Mouse (Mus musculus) hindbrain, postnatal 0 days (tissue): ENCODE results near the gene Hnrnpf. TPM values are rescaled to one million over a fixed set of nuclear protein-coding genes. Genes with fewer than 3 reads are reported as not detected.

Source experiments
- ATAC-seq: fragments of 200-750 bp; cut with Nextera tagmentation; 2 replicates; pipeline ENCODE4 v1.8.0; 2017; ENCODE audit warnings: mild to moderate bottlenecking, moderate TSS enrichment, moderate library complexity
- DNase-seq: peaks from one replicate; pipeline ENCODE4 v3.0.0-alpha.2; 2015; ENCODE audit warnings: low spot score
- H3K27ac ChIP-seq: fragments of 300-500 bp; sonication (generic); 2 replicates; pipeline ENCODE4 v1.5.1; 2014; ENCODE audit warnings: mild to moderate bottlenecking
- H3K27me3 ChIP-seq: fragments of 300-500 bp; sonication (generic); 2 replicates; pipeline ENCODE4 v1.6.1; 2014; ENCODE audit warnings: low read length, mixed read lengths; ENCODE audit not compliant: insufficient read depth
- H3K36me3 ChIP-seq: fragments of 300-500 bp; sonication (generic); 2 replicates; pipeline ENCODE4 v1.6.1; 2014; ENCODE audit warnings: low read length, mixed read lengths; ENCODE audit not compliant: insufficient read depth
- H3K4me1 ChIP-seq: fragments of 300-500 bp; sonication (generic); 2 replicates; pipeline ENCODE4 v1.6.1; 2014; ENCODE audit warnings: antibody characterized with exemption, low read length, mixed read lengths; ENCODE audit not compliant: insufficient read depth
- H3K4me2 ChIP-seq: fragments of 300-500 bp; sonication (generic); 2 replicates; pipeline ENCODE4 v1.6.1; 2014; ENCODE audit warnings: low read depth, mild to moderate bottlenecking, low read length, moderate library complexity, mixed read lengths
- H3K4me3 ChIP-seq: fragments of 300-500 bp; sonication (generic); 2 replicates; pipeline ENCODE4 v1.5.1; 2014; ENCODE audit warnings: low read length
- H3K9ac ChIP-seq: fragments of 300-500 bp; sonication (generic); replicated peaks from 2 replicates; pipeline ENCODE4 v1.6.1; 2014; ENCODE audit warnings: mild to moderate bottlenecking, low read length, moderate library complexity, mixed read lengths
- H3K9me3 ChIP-seq: fragments of 300-500 bp; sonication (generic); 2 replicates; pipeline ENCODE4 v1.6.1; 2016; ENCODE audit warnings: low read length, mixed read lengths
- CTCF ChIP-seq: IDR thresholded peaks from 2 replicates; pipeline ENCODE4 v1.5.1; 2016; ENCODE audit warnings: antibody characterized with exemption, control low read depth, low read depth
- WGBS: fragments of 180-500 bp; shearing (Covaris S2); extraction: QIAGEN DNeasy Blood & Tissue Kit; methylation state at CpG from one replicate; pipeline ENCODE4 v1.1.7; 2014; 5-methylcytosine and 5-hydroxymethylcytosine counted together
- polyA plus RNA-seq: library from polyadenylated mRNA; unstranded; fragments of >200 nt; fragmentation: Nextera tagmentation; extraction: Ambion mirVana; gene quantifications from 2 replicates; pipeline ENCODE4 v1.2.1, GENCODE M21; 2015
- total RNA-seq: library from RNA; depleted of rRNA; stranded (reverse); fragments of >200 nt; gene quantifications from 2 replicates; pipeline ENCODE4 v1.2.3, GENCODE M21; 2014

Gene Hnrnpf
- total and polyA plus RNA-seq, 2 experiments from 2014 or later, result 160 to 234 TPM

GRCm38 (mm10) chr6:117908424-117908900 lies 8.3 kb downstream of the Hnrnpf start:
- no peak for ATAC-seq

GRCm38 (mm10) chr6:117910120-117910661 lies 10.1 kb downstream of the Hnrnpf start:
- ATAC-seq (no peak), DNase-seq (no peak)
- TF ChIP-seq CTCF, result no peak
- WGBS, result 93% methylated on average over 6 of the region's 6 CpGs
- Histone ChIP-seq H3K36me3 (no peaks in the 10 kb centered on the region), H3K27me3 (no peaks in the 10 kb centered on the region), H3K27ac (no peak overlapping the region), H3K9ac (no peak overlapping the region), H3K4me3 (no peak overlapping the region), H3K4me2 (no peak overlapping the region), H3K9me3 (no peaks in the 10 kb centered on the region), H3K4me1 (peaks cover 5% of the 10 kb centered on the region; the same call in 1 of the 2 replicates)

More at GRCm38 (mm10) chr6:117908424-117908900, 8.3 kb downstream of the Hnrnpf start:
- H3K4me2 ChIP-seq, result peak overlapping the region; percentile 99
- peak overlapping the region; percentile 79 for H3K4me3 ChIP-seq
- WGBS, result 2% methylated on average over 14 of the region's 14 CpGs
- no peak for DNase-seq
- no peaks in the 10 kb centered on the region for H3K36me3 ChIP-seq
- no peaks in the 10 kb centered on the region for H3K27me3 ChIP-seq
- no peaks in the 10 kb centered on the region for H3K9me3 ChIP-seq
- H3K4me1 ChIP-seq, result peaks cover 5% of the 10 kb centered on the region; the same call in 1 of the 2 replicates
- H3K9ac ChIP-seq, result peak overlapping the region; percentile 86
- no peak overlapping the region for H3K27ac ChIP-seq
- no peak for TF ChIP-seq CTCF

DNA sequence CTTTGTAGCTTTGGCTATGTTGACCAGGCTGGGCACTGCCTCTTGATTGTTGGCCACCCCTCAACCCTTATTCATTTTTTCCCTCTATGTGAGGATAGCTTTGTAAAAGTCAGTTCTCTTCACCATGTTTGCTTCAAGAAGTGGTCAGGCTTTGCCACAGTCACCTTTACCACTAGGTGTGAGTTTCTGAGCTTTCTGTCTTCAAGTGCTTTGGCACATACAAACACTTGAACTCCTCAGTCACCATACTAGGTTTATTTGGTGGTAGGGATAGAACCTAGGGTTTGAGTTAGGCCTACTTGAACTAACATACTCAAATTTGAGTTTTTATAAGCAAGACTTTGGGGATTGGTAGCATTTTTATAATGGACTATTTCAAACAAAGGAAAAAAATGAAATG lies 14.4 kb downstream of the Hnrnpf start:
- Histone ChIP-seq H3K9ac (no peak overlapping the region), H3K36me3 (no peaks in the 10 kb centered on the region), H3K27me3 (no peaks in the 10 kb centered on the region), H3K4me2 (no peak overlapping the region), H3K27ac (no peak overlapping the region), H3K9me3 (no peaks in the 10 kb centered on the region), H3K4me1 (peaks cover 4% of the 10 kb centered on the region; the same call in 1 of the 2 replicates), H3K4me3 (no peak overlapping the region)
- DNase-seq (no peak), ATAC-seq (no peak)
- TF ChIP-seq CTCF, result no peak

DNA sequence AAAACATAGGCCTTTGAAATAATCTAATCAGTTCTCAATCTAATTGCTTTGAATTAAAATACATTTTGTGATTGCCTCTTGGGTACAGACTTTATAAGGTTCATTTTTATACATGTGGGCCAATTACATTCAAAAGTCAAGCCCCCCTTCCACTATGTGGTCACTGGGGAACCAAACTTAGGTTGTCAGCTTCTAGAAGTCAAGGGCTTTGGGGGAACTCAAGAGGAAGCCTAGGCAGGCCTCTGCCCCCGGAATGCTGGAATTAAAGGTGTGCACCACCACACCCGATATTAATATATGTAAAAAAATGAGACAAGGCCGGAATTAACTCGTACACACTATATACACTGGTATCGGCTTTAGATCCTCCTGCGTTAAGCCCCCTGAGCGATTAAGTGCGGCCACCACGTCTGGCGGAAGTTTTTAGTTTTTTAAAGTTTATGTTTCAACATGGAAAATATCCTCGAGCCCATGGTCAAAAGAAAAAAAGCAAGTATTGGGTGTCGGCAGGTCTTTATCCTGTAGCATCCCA lies 16.1 kb downstream of the Hnrnpf start:
- H3K9me3 ChIP-seq, result no peaks in the 10 kb centered on the region
- peak overlapping the region; percentile 82 for H3K4me2 ChIP-seq
- peak overlapping the region; percentile 79; the same call in 1 of the 2 replicates for H3K27ac ChIP-seq
- no peak for TF ChIP-seq CTCF
- no peak for ATAC-seq
- peak overlapping the region; percentile 62 for H3K4me3 ChIP-seq
- 6% methylated on average over 12 of the region's 12 CpGs for WGBS
- no peak for DNase-seq
- peak overlapping the region; percentile 21; the same call in 1 of the 2 replicates for H3K9ac ChIP-seq
- H3K36me3 ChIP-seq, result no peaks in the 10 kb centered on the region
- no peaks in the 10 kb centered on the region for H3K27me3 ChIP-seq
- H3K4me1 ChIP-seq, result peaks cover 4% of the 10 kb centered on the region; the same call in 1 of the 2 replicates

DNA sequence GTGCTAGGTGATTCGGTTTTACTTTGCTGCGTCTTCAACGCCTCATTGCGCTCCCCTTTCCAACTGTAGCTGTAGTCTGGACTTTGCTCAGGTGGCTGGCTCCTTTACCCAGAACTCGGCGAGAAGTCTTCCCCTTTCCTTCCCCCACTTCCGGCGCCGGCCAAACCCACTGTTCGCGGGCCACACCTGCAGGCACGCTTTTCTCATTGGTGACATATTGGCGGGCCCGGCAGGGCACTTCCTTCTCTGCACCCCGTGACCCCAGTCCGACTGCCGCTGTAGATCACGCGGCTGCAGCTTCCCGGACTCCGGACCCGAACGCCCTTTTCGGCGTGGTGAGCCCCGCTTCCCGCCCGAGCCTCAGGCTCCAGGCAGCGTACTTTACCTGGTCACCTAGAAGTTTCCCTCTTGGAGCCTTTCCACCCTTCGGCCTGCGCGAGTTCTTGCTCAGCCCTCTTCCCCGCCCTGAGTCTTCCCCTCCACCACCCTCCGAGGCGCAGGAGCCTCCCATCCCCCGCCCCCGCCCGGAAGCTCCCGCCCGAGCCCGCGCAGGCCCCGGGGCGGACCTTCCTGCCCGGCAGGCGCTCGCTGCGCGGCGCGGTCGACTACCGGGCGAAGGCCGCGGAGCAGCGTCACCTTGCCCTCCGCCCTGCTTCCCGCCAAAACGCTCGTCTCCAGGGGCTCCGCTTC lies 16.8 kb downstream of the Hnrnpf start:
- peak; percentile 73 for DNase-seq
- H3K9ac ChIP-seq, result peak overlapping the region; percentile 52
- H3K9me3 ChIP-seq, result no peaks in the 10 kb centered on the region
- H3K4me3 ChIP-seq, result peak overlapping the region; percentile 62
- H3K4me1 ChIP-seq, result peaks cover 4% of the 10 kb centered on the region; the same call in 1 of the 2 replicates
- H3K27me3 ChIP-seq, result no peaks in the 10 kb centered on the region
- TF ChIP-seq CTCF, result no peak
- under 1% methylated on average over 60 of the region's 62 CpGs for WGBS
- peak overlapping the region; percentile 82 for H3K4me2 ChIP-seq
- ATAC-seq, result peak; percentile 89
- peak overlapping the region; percentile 79 for H3K27ac ChIP-seq
- no peaks in the 10 kb centered on the region for H3K36me3 ChIP-seq

DNA sequence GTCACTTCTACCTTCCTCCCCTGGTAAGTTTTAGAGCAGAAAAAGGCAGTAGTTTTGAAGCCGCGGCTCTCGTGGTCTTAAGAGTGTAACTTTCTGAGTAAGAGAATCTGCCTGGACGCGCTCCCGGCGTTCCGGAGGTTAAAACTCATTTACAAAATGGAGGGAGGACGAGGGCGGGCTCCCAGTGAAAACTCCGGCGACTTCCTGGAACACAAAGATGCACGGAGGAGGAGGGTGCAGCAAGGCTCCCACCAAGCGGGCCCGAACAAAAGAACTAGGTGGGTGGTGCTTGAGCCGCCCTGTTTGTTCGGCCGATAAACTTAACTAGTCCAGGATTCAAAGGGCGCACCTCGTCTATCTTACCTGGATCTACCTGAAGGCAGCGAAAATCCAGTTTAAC lies 17.5 kb downstream of the Hnrnpf start:
- 3% methylated on average over 21 of the region's 21 CpGs for WGBS
- ATAC-seq, result 0 out of 2 replicates have a peak, but pooled peaks have one; percentile 36

More for the DNA sequence above, 17.5 kb downstream of the Hnrnpf start:
- Histone ChIP-seq H3K27me3 (no peaks in the 10 kb centered on the region), H3K27ac (peak overlapping the region; percentile 79), H3K9me3 (no peaks in the 10 kb centered on the region), H3K4me3 (peak overlapping the region; percentile 62), H3K36me3 (no peaks in the 10 kb centered on the region), H3K4me1 (peaks cover 4% of the 10 kb centered on the region; the same call in 1 of the 2 replicates), H3K4me2 (peak overlapping the region; percentile 82), H3K9ac (peak overlapping the region; percentile 52)
- TF ChIP-seq CTCF, result no peak
- peak; percentile 62 for DNase-seq
